Mouse (Mus musculus) cerebellum, adult 11 months (tissue): ENCODE data around the gene Olfr1204.

Experiments used
- DNase-seq: peaks from one replicate; pipeline ENCODE4 v3.0.0; 2022

The Olfr1204 gene

DNA sequence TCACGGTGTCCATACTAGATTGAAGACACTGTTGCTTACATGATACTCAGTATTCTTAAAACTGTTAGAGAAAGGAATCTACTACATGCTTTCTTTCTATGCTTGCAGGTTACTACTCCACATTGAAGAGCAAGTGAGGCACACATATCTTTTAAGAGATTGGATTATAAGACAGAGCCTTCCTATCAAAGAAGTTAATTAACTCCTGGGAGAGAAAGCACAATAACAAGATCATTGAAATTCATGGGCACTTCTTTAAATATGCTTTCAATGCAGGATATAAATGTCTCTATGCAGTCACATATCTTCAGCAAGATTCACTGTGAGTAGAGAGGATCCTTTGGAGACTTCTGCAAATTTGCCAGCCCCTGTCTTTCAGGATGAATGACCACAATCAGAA lies at the start of gene Olfr1204:
Olfr1204 (plus strand) TSS at position 301 of the 400 bp plus-strand sequence.
- DNase-seq: no peak

DNA sequence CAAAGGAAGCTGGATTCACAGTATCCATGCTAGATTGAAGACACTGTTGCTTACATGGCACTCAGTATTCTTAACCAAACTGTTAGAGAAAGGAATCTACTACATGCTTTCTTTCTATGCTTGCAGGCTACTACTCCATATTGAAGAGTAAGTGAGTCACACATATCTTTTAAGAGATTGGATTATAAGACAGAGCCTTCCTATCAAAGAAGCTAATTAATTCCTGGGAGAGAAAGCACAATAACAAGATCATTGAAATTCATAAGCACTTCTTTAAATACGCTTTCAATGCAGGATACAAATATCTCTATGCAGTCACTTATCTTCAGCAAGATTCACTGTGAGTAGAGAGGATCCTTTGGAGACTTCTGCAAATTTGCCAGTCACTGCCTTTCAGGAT lies 34.9 kb upstream of the Olfr1204 start, which contains the start of gene Olfr1202:
Olfr1202 (plus strand) TSS at position 301 of the 400 bp plus-strand sequence.
- no peak for DNase-seq

GRCm38 (mm10) chr2:88829437-88829836 lies 19.7 kb upstream of the Olfr1204 start, which contains the start of gene Olfr1205:
TSS of gene Olfr1205 (plus strand) at chr2:88829737.
- DNase-seq: no peak

- DNase-seq: no peak
These were observed 10.6 kb upstream of the Olfr1204 start for GRCm38 (mm10) chr2:88838477-88838876.

- no peak for DNase-seq
These were observed 13.8 kb downstream of the Olfr1204 start, which contains the start of gene Olfr1206 for GRCm38 (mm10) chr2:88862931-88863330. TSS of gene Olfr1206 (plus strand) at chr2:88863231.

GRCm38 (mm10) chr2:88902211-88902610 lies 53.1 kb downstream of the Olfr1204 start, which contains the start of gene Olfr1208:
TSS of gene Olfr1208 (minus strand) at chr2:88902311.
- no peak for DNase-seq
